Mouse (Mus musculus) E14TG2a.4 (cell line): Measurements from ENCODE around the gene Kin.

Experiments used
- CTCF ChIP-seq: conservative IDR thresholded peaks from 2 replicates; pipeline ENCODE4 v1.5.1; 2014; ENCODE audit warnings: low read length
- NANOG ChIP-seq: IDR thresholded peaks from 2 replicates; pipeline ENCODE4 v1.6.1; 2014; ENCODE audit warnings: borderline replicate concordance, low read length, mixed read lengths
- POU5F1 ChIP-seq: IDR thresholded peaks from 2 replicates; pipeline ENCODE4 v1.6.1; 2014; ENCODE audit warnings: low read length, borderline replicate concordance

GRCm38 (mm10) chr2:10081453-10082080 lies 1.2 kb downstream of the Kin start:
- TF ChIP-seq CTCF (no peak), POU5F1 (no peak), NANOG (no peak)
